Mouse (Mus musculus): ENCODE results near the gene Mgme1. TPM values are rescaled to one million over a fixed set of nuclear protein-coding genes. Genes with fewer than 3 reads are reported as not detected.
A peak's percentile ranks its signal among the peaks of the same experiment; 100 is the strongest.

Mgme1 gene
- total and polyA plus RNA-seq, 3 experiments, result 1.8 to 19.3 (median 17.1) TPM

DNA sequence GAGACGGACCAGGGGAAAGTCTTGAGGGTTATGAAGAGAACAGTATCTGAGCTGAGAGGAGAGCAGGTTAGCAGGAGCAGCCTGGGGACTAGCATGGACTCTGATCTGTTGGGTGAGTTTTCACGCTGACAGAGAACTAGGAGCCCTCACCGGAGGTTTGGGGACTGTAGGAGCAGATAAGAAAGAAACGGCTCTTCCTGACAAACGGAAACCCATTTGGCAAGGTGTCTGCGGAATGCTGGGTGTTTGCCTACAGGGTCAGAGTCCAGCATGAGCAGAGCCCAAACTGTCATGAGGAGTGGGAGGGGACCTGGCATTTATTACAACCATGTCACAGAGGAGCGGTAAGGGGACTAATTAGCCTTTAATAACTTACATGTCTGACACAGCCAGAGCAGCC is 40.0 kb upstream of the Mgme1 start:
- TF ChIP-seq TAL1 (conservative IDR thresholded peaks at IDR 0.05; ENCODE audit: low read depth, low read length) (no peak), GATA2 (IDR thresholded peaks at IDR 0.05; ENCODE audit: borderline replicate concordance, low read depth, low read length) (no peak), GATA1 (IDR thresholded peaks at IDR 0.05; ENCODE audit: borderline replicate concordance, low read length) (no peak), CTCF (IDR thresholded peaks at IDR 0.05; ENCODE audit: low read depth, low read length) (no peak), POLR2AphosphoS5 (IDR thresholded peaks at IDR 0.05; ENCODE audit: insufficient replicate concordance, low read depth, low read length) (no peak)
- peaks cover 2% of the 10 kb centered on the region; the same call in 1 of the 2 replicates for H3K27me3 ChIP-seq (ENCODE audit: insufficient read depth, low read length)
- H3K36me3 ChIP-seq (replicated peaks), result no peaks in the 10 kb centered on the region
- H3K4me1 ChIP-seq (ENCODE audit: insufficient read depth, low read depth, low read length), result no peaks in the 10 kb centered on the region
- DNase-seq (ENCODE audit: low spot score) (no peak), ATAC-seq (ENCODE audit: extremely low read depth, insufficient number of reproducible peaks, low FRiP score, poor library complexity, severe bottlenecking) (no peak)
- H3K4me3 ChIP-seq (ENCODE audit: low read depth, low read length), result no peak overlapping the region
- H3K9me3 ChIP-seq (replicated peaks), result peaks cover 4% of the 10 kb centered on the region; the same call in 1 of the 2 replicates

DNA sequence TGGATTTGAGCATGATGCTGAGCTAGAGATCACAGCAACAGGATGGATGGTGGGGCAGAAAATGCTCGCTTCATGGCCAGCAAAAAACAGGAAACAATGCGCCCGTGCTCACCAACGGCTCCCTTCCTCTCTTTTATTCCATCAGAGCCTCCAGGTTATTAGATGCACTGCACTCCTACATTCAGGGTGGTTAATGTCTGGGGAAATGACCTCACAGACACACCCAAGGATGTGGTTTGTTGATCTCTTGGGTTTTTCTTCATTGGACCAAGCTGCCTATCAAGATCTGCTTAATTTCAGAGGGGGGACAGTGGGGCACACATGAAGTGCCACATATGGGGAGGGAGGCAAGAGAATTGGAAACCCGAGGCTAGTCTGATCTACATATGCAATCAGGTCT is 39.3 kb upstream of the Mgme1 start:
- DNase-seq (ENCODE audit: low spot score) (no peak), ATAC-seq (ENCODE audit: extremely low read depth, insufficient number of reproducible peaks, low FRiP score, poor library complexity, severe bottlenecking) (peak; percentile 40)
- Histone ChIP-seq H3K4me3 (ENCODE audit: low read depth, low read length) (no peak overlapping the region), H3K4me1 (ENCODE audit: insufficient read depth, low read depth, low read length) (no peaks in the 10 kb centered on the region), H3K36me3 (replicated peaks) (no peaks in the 10 kb centered on the region), H3K9me3 (replicated peaks) (peaks cover 4% of the 10 kb centered on the region; the same call in 1 of the 2 replicates), H3K27me3 (ENCODE audit: insufficient read depth, low read length) (peaks cover 2% of the 10 kb centered on the region; the same call in 1 of the 2 replicates)
- TF ChIP-seq GATA2 (IDR thresholded peaks at IDR 0.05; ENCODE audit: borderline replicate concordance, low read depth, low read length), result no peak
- TF ChIP-seq TAL1 (conservative IDR thresholded peaks at IDR 0.05; ENCODE audit: low read depth, low read length), result no peak
- TF ChIP-seq POLR2AphosphoS5 (IDR thresholded peaks at IDR 0.05; ENCODE audit: insufficient replicate concordance, low read depth, low read length), result no peak
- TF ChIP-seq GATA1 (IDR thresholded peaks at IDR 0.05; ENCODE audit: borderline replicate concordance, low read length), result no peak
- TF ChIP-seq CTCF (IDR thresholded peaks at IDR 0.05; ENCODE audit: low read depth, low read length), result no peak

DNA sequence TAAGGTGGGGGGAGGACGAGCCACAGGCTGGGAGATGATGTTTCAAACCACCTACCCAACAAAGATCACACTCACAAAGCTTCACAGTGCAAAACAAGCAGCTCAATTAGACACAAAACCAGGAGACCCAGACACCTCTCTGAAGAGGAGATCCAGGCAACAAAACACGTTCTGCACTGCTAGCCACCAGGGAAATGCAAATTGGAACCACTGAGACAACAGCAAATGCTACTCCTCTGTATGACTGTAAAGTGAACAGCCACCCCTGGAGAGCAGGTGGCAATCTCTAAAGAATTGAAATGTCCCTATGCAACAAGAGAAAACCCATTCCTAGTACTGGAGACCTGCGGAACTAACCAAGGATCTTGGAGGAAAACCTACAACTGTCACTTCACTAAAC is 36.9 kb upstream of the Mgme1 start:
- Histone ChIP-seq H3K27me3 (ENCODE audit: insufficient read depth, low read length) (peaks cover 7% of the 10 kb centered on the region; the same call in 1 of the 2 replicates), H3K9me3 (replicated peaks) (no peaks in the 10 kb centered on the region), H3K4me3 (ENCODE audit: low read depth, low read length) (no peak overlapping the region), H3K4me1 (ENCODE audit: insufficient read depth, low read depth, low read length) (no peaks in the 10 kb centered on the region), H3K36me3 (replicated peaks) (no peaks in the 10 kb centered on the region)
- no peak for ATAC-seq (ENCODE audit: extremely low read depth, insufficient number of reproducible peaks, low FRiP score, poor library complexity, severe bottlenecking)
- DNase-seq (ENCODE audit: low spot score), result no peak
- TF ChIP-seq GATA2 (IDR thresholded peaks at IDR 0.05; ENCODE audit: borderline replicate concordance, low read depth, low read length), result no peak
- no peak for TF ChIP-seq POLR2AphosphoS5 (IDR thresholded peaks at IDR 0.05; ENCODE audit: insufficient replicate concordance, low read depth, low read length)
- no peak for TF ChIP-seq GATA1 (IDR thresholded peaks at IDR 0.05; ENCODE audit: borderline replicate concordance, low read length)
- TF ChIP-seq CTCF (IDR thresholded peaks at IDR 0.05; ENCODE audit: low read depth, low read length), result no peak
- TF ChIP-seq TAL1 (conservative IDR thresholded peaks at IDR 0.05; ENCODE audit: low read depth, low read length), result no peak

DNA sequence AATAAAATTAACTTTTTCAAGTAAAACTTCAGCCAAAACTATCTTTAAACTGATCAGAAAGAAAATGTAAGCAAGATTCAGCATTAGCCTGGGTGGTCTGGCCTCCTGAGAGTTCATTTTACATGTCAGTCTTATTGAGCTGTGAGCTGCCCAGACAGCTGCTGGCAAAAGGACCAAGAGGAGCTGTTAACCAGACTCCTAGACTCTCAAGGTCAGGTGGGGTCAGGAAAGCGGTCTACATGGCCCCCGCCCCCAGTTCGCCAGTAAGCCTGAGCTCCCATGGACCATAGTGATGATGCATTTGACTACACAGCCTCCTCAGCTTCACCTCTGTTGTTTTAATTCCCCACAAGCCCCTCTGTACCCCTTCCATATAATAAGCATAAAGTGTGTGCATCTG is 34.7 kb upstream of the Mgme1 start:
- Histone ChIP-seq H3K9me3 (replicated peaks) (no peaks in the 10 kb centered on the region), H3K36me3 (replicated peaks) (no peaks in the 10 kb centered on the region), H3K27me3 (ENCODE audit: insufficient read depth, low read length) (peaks cover 7% of the 10 kb centered on the region; the same call in 1 of the 2 replicates), H3K4me3 (ENCODE audit: low read depth, low read length) (no peak overlapping the region), H3K4me1 (ENCODE audit: insufficient read depth, low read depth, low read length) (peaks cover 5% of the 10 kb centered on the region)
- DNase-seq (ENCODE audit: low spot score) (no peak), ATAC-seq (ENCODE audit: extremely low read depth, insufficient number of reproducible peaks, low FRiP score, poor library complexity, severe bottlenecking) (no peak)
- no peak for TF ChIP-seq CTCF (IDR thresholded peaks at IDR 0.05; ENCODE audit: low read depth, low read length)
- no peak for TF ChIP-seq GATA1 (IDR thresholded peaks at IDR 0.05; ENCODE audit: borderline replicate concordance, low read length)
- TF ChIP-seq GATA2 (IDR thresholded peaks at IDR 0.05; ENCODE audit: borderline replicate concordance, low read depth, low read length), result no peak
- no peak for TF ChIP-seq POLR2AphosphoS5 (IDR thresholded peaks at IDR 0.05; ENCODE audit: insufficient replicate concordance, low read depth, low read length)

DNA sequence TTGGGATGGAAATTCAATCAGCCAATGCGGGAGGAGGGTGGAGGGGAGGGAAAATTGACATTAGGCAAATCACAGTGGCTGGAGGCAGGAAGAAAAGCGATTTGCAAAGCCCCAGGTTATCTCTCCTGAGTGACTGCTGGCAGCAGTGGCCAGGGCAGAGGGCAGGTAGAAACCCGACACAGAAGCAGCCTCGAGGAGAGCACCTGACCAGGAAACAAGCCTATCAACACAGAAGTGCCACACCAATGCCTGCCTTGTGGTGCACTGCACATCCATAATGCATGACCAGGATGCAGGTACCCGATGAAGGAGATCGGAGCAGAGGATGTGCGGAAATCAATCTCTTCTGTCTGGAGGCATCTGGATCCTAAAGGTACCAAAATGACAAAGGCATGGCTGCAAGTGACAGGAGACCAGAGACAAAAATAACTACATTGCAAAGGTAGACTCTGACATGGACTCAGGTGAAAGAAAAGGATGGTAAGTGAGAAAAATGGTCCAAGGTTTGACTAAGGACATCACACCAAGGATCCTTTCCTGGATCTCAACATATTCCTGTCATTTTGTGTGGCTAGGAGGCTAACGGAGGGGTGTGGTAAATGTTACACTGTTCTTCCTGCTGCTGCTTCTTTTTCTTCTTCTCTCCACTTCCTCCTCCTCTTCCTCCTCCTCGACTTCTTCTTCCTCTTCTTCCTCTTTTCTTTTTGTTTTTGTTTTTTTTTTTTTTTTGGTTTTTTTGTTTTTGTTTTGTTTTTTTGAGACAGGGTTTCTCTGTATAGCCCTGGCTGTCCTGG is 33.5 kb upstream of the Mgme1 start:
- no peak overlapping the region for H3K4me3 ChIP-seq (ENCODE audit: low read depth, low read length)
- TF ChIP-seq TAL1 (conservative IDR thresholded peaks at IDR 0.05; ENCODE audit: low read depth, low read length) (no peak), POLR2AphosphoS5 (IDR thresholded peaks at IDR 0.05; ENCODE audit: insufficient replicate concordance, low read depth, low read length) (no peak), GATA2 (IDR thresholded peaks at IDR 0.05; ENCODE audit: borderline replicate concordance, low read depth, low read length) (no peak), CTCF (IDR thresholded peaks at IDR 0.05; ENCODE audit: low read depth, low read length) (no peak), GATA1 (IDR thresholded peaks at IDR 0.05; ENCODE audit: borderline replicate concordance, low read length) (no peak)
- ATAC-seq (ENCODE audit: extremely low read depth, insufficient number of reproducible peaks, low FRiP score, poor library complexity, severe bottlenecking) (no peak), DNase-seq (ENCODE audit: low spot score) (no peak)
- peaks cover 5% of the 10 kb centered on the region for H3K4me1 ChIP-seq (ENCODE audit: insufficient read depth, low read depth, low read length)
- H3K27me3 ChIP-seq (ENCODE audit: insufficient read depth, low read length), result peaks cover 7% of the 10 kb centered on the region; the same call in 1 of the 2 replicates
- H3K36me3 ChIP-seq (replicated peaks), result no peaks in the 10 kb centered on the region
- no peaks in the 10 kb centered on the region for H3K9me3 ChIP-seq (replicated peaks)

DNA sequence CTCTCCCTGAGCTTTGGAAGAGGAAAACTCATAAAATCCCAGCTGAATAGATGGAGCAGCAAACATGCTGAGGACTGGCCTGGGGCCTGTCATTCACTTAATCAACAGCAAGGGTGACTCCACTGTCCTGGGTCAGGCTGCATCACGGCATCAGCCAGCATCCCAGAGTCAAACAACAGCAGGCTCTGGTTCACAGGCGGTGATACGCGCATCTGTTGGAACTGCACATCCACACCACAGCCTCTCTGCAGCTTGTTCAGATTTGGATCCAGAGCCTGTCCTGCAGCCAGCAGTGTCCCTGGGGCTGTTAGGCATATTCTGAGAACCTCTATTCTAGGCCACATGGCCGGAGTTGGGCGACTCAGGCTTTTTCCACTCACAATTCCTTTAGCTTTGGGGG is 32.1 kb upstream of the Mgme1 start:
- no peak for ATAC-seq (ENCODE audit: extremely low read depth, insufficient number of reproducible peaks, low FRiP score, poor library complexity, severe bottlenecking)
- TF ChIP-seq GATA1 (IDR thresholded peaks at IDR 0.05; ENCODE audit: borderline replicate concordance, low read length), result no peak
- TF ChIP-seq GATA2 (IDR thresholded peaks at IDR 0.05; ENCODE audit: borderline replicate concordance, low read depth, low read length), result no peak
- no peak for TF ChIP-seq TAL1 (conservative IDR thresholded peaks at IDR 0.05; ENCODE audit: low read depth, low read length)
- no peak for TF ChIP-seq CTCF (IDR thresholded peaks at IDR 0.05; ENCODE audit: low read depth, low read length)
- TF ChIP-seq POLR2AphosphoS5 (IDR thresholded peaks at IDR 0.05; ENCODE audit: insufficient replicate concordance, low read depth, low read length), result no peak
- H3K9me3 ChIP-seq (replicated peaks), result no peaks in the 10 kb centered on the region
- DNase-seq (ENCODE audit: low spot score), result no peak
- peaks cover 5% of the 10 kb centered on the region; the same call in 1 of the 2 replicates for H3K27me3 ChIP-seq (ENCODE audit: insufficient read depth, low read length)
- H3K4me3 ChIP-seq (ENCODE audit: low read depth, low read length), result no peak overlapping the region
- H3K4me1 ChIP-seq (ENCODE audit: insufficient read depth, low read depth, low read length), result peaks cover 5% of the 10 kb centered on the region
- peaks cover 7% of the 10 kb centered on the region for H3K36me3 ChIP-seq (replicated peaks)

All from G1E (cell line).